Mouse (Mus musculus): Measurements from ENCODE around the gene Gsx1.

The Gsx1 gene

GRCm38 (mm10) chr5:147188571-147188975 is at the start of gene Gsx1:
Gene Gsx1, plus strand, starts transcription at chr5:147188696.
- no peak for DNase-seq (ENCODE audit: low read depth, low spot score)

- no peak for DNase-seq (ENCODE audit: low read depth, low spot score)
Observed at GRCm38 (mm10) chr5:147147340-147147739, 41.2 kb upstream of the Gsx1 start.

GRCm38 (mm10) chr5:147154806-147155371 is 33.6 kb upstream of the Gsx1 start:
- DNase-seq (ENCODE audit: low read depth, low spot score), result no peak

- DNase-seq (ENCODE audit: low read depth, low spot score), result no peak
Observed at GRCm38 (mm10) chr5:147155449-147156133, 32.9 kb upstream of the Gsx1 start.

GRCm38 (mm10) chr5:147156376-147156775 is 32.1 kb upstream of the Gsx1 start:
- no peak for DNase-seq (ENCODE audit: low read depth, low spot score)

GRCm38 (mm10) chr5:147157441-147157840 is 31.1 kb upstream of the Gsx1 start:
- no peak for DNase-seq (ENCODE audit: low read depth, low spot score)

GRCm38 (mm10) chr5:147159320-147159719 is 29.2 kb upstream of the Gsx1 start:
- DNase-seq (ENCODE audit: low read depth, low spot score), result no peak

GRCm38 (mm10) chr5:147159792-147160191 is 28.7 kb upstream of the Gsx1 start:
- DNase-seq (ENCODE audit: low read depth, low spot score), result no peak

- no peak for DNase-seq (ENCODE audit: low read depth, low spot score)
Observed at GRCm38 (mm10) chr5:147165060-147165459, 23.4 kb upstream of the Gsx1 start.

GRCm38 (mm10) chr5:147170088-147170487 is 18.4 kb upstream of the Gsx1 start:
- DNase-seq (ENCODE audit: low read depth, low spot score), result no peak

GRCm38 (mm10) chr5:147174046-147174445 is 14.4 kb upstream of the Gsx1 start:
- no peak for DNase-seq (ENCODE audit: low read depth, low spot score)

GRCm38 (mm10) chr5:147185174-147185915 is 3.2 kb upstream of the Gsx1 start:
- no peak for DNase-seq (ENCODE audit: low read depth, low spot score)

GRCm38 (mm10) chr5:147186001-147186431 is 2.5 kb upstream of the Gsx1 start:
- DNase-seq (ENCODE audit: low read depth, low spot score), result no peak

GRCm38 (mm10) chr5:147186781-147187551 is 1.5 kb upstream of the Gsx1 start:
- DNase-seq (ENCODE audit: low read depth, low spot score), result no peak

- DNase-seq (ENCODE audit: low read depth, low spot score), result no peak
Observed at GRCm38 (mm10) chr5:147187552-147188170, 835 bp upstream of the Gsx1 start.

GRCm38 (mm10) chr5:147189156-147189555 is 660 bp downstream of the Gsx1 start:
- no peak for DNase-seq (ENCODE audit: low read depth, low spot score)

- no peak for DNase-seq (ENCODE audit: low read depth, low spot score)
Observed at GRCm38 (mm10) chr5:147189836-147190602, 1.5 kb downstream of the Gsx1 start.

GRCm38 (mm10) chr5:147190885-147191284 is 2.4 kb downstream of the Gsx1 start:
- no peak for DNase-seq (ENCODE audit: low read depth, low spot score)

- no peak for DNase-seq (ENCODE audit: low read depth, low spot score)
Observed at GRCm38 (mm10) chr5:147191801-147192575, 3.5 kb downstream of the Gsx1 start.

- no peak for DNase-seq (ENCODE audit: low read depth, low spot score)
Observed at GRCm38 (mm10) chr5:147192576-147192960, 4.1 kb downstream of the Gsx1 start.
